Mouse (Mus musculus) activated CD4-positive, CD25-positive, alpha-beta regulatory T cell, adult 4 months (primary cell): ENCODE data around the gene Llph. TPM values are rescaled to one million over a fixed set of nuclear protein-coding genes. Genes with fewer than 3 reads are reported as not detected.

Experiments used
- ATAC-seq: one replicate; pipeline ENCODE4 v1.8.0; 2017
- polyA plus RNA-seq, 2 experiments: library from polyadenylated mRNA; unstranded; fragments of 100-300 nt; shearing (Covaris generic); gene quantifications; one replicate each; pipeline ENCODE4 v1.2.1; 2017

Gene Llph
- polyA plus RNA-seq, 2 experiments from 2014 or later, result 68.6 to 93.6 TPM

DNA sequence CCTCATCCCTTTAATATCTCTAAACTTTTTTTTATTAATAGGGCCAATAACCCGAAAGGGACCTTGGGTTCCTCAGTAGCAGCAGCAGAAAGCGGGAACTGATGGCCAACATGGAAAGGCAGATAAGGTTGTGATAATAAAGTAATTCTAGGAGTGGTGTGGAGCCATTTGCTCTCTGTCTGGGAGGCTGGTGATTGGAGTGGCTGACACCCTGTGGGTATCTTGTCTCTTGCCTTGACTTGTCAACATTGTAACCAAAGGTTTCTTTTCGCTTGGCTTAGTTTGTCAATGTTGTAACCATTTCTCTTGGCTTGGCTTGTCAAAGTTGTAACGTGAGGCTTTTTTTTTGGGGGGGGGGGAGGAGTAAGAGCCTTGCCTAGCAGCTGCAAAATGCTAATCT, 53.5 kb downstream of the Llph start:
- no peak for ATAC-seq

DNA sequence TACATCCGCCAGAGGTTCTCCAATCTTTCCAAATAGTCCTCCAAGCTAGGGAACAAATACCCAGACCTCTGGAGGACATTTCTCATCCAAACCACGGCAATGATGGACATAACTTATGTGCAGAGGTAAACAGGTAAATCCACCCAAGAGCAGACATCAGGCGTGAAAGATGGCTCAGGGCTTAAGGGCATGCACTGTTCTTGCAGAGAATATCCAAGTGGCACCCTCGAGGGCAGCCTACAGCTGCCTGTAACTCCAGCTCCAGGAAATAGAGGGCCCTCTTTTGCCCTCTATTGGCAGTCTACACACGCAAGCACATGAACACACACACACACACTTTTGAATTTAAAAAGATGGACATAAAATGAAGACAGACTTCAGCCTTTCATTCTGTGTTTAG, 54.8 kb downstream of the Llph start:
- ATAC-seq, result no peak

Other genes starting within 250 kb of the Llph start
- 1 to 10 TPM; 9.3 to 9.4 TPM for gene Helb, start 114.1 kb upstream of the Llph start, polyA plus RNA-seq
- 100 to 1,000 TPM; 120 to 133 TPM for gene Tmbim4, start 25.5 kb upstream of the Llph start, polyA plus RNA-seq
- gene Irak3, start 24.9 kb upstream of the Llph start, polyA plus RNA-seq, result 1 to 10 TPM in 1 of 2 experiments, under 1 TPM in 1; 0.69 to 1.4 TPM
- gene Hmga2, start 249.4 kb downstream of the Llph start, polyA plus RNA-seq, result under 1 TPM in 1 of 2 experiments, not detected in 1; 0.26 TPM